Mouse (Mus musculus) limb, embryonic 14.5 days (tissue): ENCODE data around the gene Slk. TPM values are rescaled to one million over a fixed set of nuclear protein-coding genes. Genes with fewer than 3 reads are reported as not detected.

ENCODE experiments used
- ATAC-seq: fragments of 200-750 bp; cut with Nextera tagmentation; 2 replicates; pipeline ENCODE4 v1.8.0; 2017; ENCODE audit warnings: low read depth, moderate number of reproducible peaks, moderate TSS enrichment; ENCODE audit not compliant: low FRiP score
- DNase-seq: peaks from one replicate; pipeline ENCODE4 v3.0.0-alpha.2; 2015; ENCODE audit warnings: low spot score
- H3K27ac ChIP-seq: fragments of 300-500 bp; sonication (generic); replicated peaks from 2 replicates; pipeline ENCODE4 v1.5.1; 2014; ENCODE audit warnings: low read depth, mild to moderate bottlenecking, low read length, moderate library complexity, mixed read lengths
- H3K27me3 ChIP-seq: fragments of 300-500 bp; sonication (generic); 2 replicates; pipeline ENCODE4 v1.6.1; 2014; ENCODE audit warnings: low read length, mixed read lengths; ENCODE audit not compliant: control insufficient read depth, insufficient read depth
- H3K36me3 ChIP-seq: fragments of 300-500 bp; sonication (generic); 2 replicates; pipeline ENCODE4 v1.6.1; 2014; ENCODE audit warnings: mild to moderate bottlenecking, low read length, moderate library complexity, mixed read lengths; ENCODE audit not compliant: control insufficient read depth, insufficient read depth
- H3K4me1 ChIP-seq: fragments of 300-500 bp; sonication (generic); 2 replicates; pipeline ENCODE4 v1.6.1; 2014; ENCODE audit warnings: antibody characterized with exemption, low read length, mixed read lengths; ENCODE audit not compliant: control insufficient read depth, insufficient read depth
- H3K4me2 ChIP-seq: fragments of 300-500 bp; sonication (generic); replicated peaks from 2 replicates; pipeline ENCODE4 v1.6.1; 2014; ENCODE audit warnings: low read depth, mild to moderate bottlenecking, low read length, moderate library complexity; ENCODE audit not compliant: severe bottlenecking
- H3K4me3 ChIP-seq: fragments of 300-500 bp; sonication (generic); replicated peaks from 2 replicates; pipeline ENCODE4 v1.5.1; 2014; ENCODE audit warnings: low read length
- H3K9ac ChIP-seq: fragments of 300-500 bp; sonication (generic); 2 replicates; pipeline ENCODE4 v1.6.1; 2014; ENCODE audit warnings: mild to moderate bottlenecking, low read depth, low read length, moderate library complexity; ENCODE audit not compliant: severe bottlenecking
- H3K9me3 ChIP-seq: fragments of 300-500 bp; sonication (generic); 2 replicates; pipeline ENCODE4 v1.6.1; 2016; ENCODE audit warnings: low read length; ENCODE audit not compliant: control insufficient read depth
- POLR2A ChIP-seq: fragments of 200-500 bp; IDR thresholded peaks from 2 replicates; pipeline ENCODE4 v1.8.0; 2012; ENCODE audit warnings: inconsistent platforms, mild to moderate bottlenecking, moderate library complexity, borderline replicate concordance; ENCODE audit not compliant: insufficient read depth, insufficient read length; ENCODE audit errors: extremely low read depth
- WGBS: fragments of 180-500 bp; shearing (Covaris S2); extraction: QIAGEN DNeasy Blood & Tissue Kit; methylation state at CpG from one replicate; pipeline ENCODE4 v1.1.7; 2014; 5-methylcytosine and 5-hydroxymethylcytosine counted together
- polyA plus RNA-seq, 2 experiments: library from polyadenylated mRNA; depleted of rRNA in 1 of 2; stranded (reverse) in 1 of 2; unstranded in 1 of 2; fragments of >200 nt; fragmentation: Nextera tagmentation in 1 of 2; extraction: Ambion mirVana in 1 of 2; gene quantifications; 2 replicates each; pipeline versions ENCODE4 v1.2.1 to v1.2.3; 2012 to 2014

Slk gene
- polyA plus RNA-seq, 2 experiments = 19.2 to 40.0 TPM

DNA sequence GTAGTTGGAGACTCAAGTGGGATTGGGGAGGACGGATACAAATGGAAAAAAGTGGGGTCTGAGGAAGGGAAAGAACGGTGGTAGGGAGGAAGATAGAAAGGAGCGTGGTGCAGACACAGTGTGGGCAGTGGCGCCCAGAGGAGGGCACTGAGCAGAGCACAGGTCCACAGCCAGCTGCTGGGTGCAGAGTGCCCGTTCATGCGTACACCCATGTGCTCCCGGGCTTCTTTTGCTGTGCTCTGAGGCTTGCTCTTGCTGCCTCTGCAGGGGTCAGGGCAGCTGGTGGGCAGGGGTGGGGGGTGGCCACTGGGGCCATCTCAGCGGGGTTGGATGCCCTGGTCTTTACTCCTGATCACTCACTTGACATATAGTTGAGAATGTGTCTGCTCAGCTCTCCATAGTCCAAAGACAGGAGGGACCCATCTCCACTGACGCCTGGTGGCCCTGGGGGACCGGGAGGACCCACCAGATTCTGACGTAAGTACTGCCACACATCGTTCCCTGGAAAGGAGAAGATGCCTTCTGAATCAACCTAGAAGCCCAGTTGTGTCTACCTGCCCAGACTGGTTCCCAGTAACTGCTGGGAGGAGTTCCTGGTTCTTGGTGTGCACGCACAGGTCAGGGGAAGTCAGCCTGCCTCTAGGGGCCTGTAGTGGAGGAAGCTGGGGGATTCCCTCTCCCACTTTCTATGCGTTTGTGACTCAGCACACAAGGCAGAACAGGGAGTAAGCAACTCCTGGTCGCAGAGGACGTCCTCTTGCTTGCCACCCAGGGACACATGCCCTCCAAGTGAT, 71.1 kb downstream of the Slk start:
- Histone ChIP-seq H3K27me3 (no peaks in the 10 kb centered on the region), H3K4me1 (no peaks in the 10 kb centered on the region), H3K4me2 (no peak overlapping the region), H3K36me3 (peaks cover 3% of the 10 kb centered on the region), H3K4me3 (no peak overlapping the region), H3K27ac (no peak overlapping the region), H3K9me3 (no peaks in the 10 kb centered on the region), H3K9ac (no peak overlapping the region)
- DNase-seq (no peak), ATAC-seq (no peak)
- 90% methylated on average over 16 of the region's 16 CpGs for WGBS
- TF ChIP-seq POLR2A = no peak

DNA sequence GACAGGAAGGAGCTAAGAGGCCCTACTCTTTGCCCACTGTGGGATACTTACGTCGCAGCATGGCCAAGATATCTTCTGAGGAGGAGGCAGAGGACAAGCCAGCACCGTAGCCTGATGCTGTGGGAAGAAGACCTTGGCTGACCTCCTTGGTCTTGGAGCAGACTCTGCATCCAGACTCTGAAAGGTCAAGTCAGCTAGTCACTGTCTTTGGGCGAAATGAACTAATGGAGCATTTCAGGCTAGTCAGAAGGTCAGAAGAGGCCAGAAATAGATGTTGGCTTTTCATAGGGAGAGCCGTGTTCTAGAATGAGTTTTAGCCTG, 71.6 kb downstream of the Slk start:
- Histone ChIP-seq H3K36me3 (peaks cover 3% of the 10 kb centered on the region), H3K27ac (no peak overlapping the region), H3K4me3 (no peak overlapping the region), H3K4me2 (no peak overlapping the region), H3K9me3 (no peaks in the 10 kb centered on the region), H3K9ac (no peak overlapping the region), H3K4me1 (no peaks in the 10 kb centered on the region), H3K27me3 (no peaks in the 10 kb centered on the region)
- 87% methylated on average over 5 of the region's 5 CpGs for WGBS
- TF ChIP-seq POLR2A = no peak
- no peak for ATAC-seq
- DNase-seq = no peak

DNA sequence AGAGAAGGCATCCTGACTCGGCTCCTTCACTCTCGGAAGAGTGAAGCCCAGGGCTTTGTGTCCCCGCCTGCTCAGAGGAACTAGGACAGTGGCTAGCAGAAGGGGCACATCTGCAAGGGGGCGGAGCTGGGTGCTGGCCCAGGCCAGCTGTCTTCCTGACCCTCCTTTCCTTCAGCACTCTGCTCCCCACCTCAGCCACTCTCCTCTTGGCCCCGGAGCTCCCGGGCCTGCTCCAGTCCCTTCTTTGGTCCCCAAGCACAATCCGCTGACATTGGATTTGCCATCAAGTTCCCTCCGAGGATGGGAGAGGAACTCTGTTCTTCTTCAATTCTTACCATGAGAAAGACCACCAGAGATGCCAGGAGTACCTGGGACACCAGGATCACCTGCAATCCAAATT, 72.8 kb downstream of the Slk start:
- H3K9ac ChIP-seq = no peak overlapping the region
- no peak overlapping the region for H3K27ac ChIP-seq
- H3K9me3 ChIP-seq = no peaks in the 10 kb centered on the region
- peaks cover 3% of the 10 kb centered on the region; the same call in 1 of the 2 replicates for H3K36me3 ChIP-seq
- 59% methylated on average over 7 of the region's 8 CpGs for WGBS
- ATAC-seq (no peak), DNase-seq (no peak)
- no peak for TF ChIP-seq POLR2A
- no peak overlapping the region for H3K4me2 ChIP-seq
- H3K4me1 ChIP-seq = no peaks in the 10 kb centered on the region
- H3K4me3 ChIP-seq = no peak overlapping the region
- no peaks in the 10 kb centered on the region for H3K27me3 ChIP-seq

DNA sequence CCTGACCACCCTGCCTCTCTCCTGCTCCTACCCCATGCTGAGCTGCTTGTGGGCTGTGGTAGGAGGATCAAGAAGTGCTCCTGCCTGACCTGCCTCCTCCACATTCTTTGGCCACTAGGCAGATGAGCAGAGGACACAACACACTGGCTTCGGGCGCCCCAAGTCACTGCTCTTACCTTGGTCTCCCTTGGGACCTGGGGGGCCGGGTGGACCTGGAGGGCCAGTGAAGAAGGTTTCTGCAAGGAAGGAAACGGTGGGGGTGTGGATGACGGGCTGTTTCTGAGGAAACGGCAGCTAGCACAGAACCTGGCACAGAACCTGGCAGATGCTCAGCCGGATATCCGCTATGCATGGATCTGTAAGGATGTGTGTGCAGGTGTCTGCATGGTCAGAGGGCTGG, 73.7 kb downstream of the Slk start:
- 87% methylated on average over 8 of the region's 8 CpGs for WGBS
- Histone ChIP-seq H3K4me2 (no peak overlapping the region), H3K9ac (no peak overlapping the region), H3K36me3 (no peaks in the 10 kb centered on the region; the same call in 1 of the 2 replicates), H3K4me3 (no peak overlapping the region), H3K9me3 (no peaks in the 10 kb centered on the region), H3K27ac (no peak overlapping the region), H3K4me1 (no peaks in the 10 kb centered on the region), H3K27me3 (no peaks in the 10 kb centered on the region)
- TF ChIP-seq POLR2A = no peak
- ATAC-seq (no peak), DNase-seq (no peak)

DNA sequence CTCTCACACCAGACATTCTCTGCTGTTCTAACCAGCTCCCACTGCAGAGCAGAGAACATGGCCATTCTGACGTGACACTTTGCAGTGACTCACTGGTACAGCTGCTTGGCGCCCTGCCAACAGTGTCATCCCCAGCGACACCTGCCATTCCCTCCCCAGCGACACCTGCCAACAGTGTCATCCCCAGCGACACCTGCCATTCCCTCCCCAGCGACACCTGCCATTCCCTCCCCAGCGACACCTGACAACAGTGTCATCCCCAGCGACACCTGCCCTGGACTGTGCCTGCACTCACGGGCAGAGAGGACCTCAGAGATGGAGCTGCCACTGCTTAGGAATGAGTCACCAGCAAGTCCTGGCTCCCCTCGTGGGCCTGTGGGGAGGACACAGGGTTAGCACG, 75.4 kb downstream of the Slk start:
- no peak for TF ChIP-seq POLR2A
- no peak overlapping the region for H3K4me3 ChIP-seq
- ATAC-seq (no peak), DNase-seq (no peak)
- 70% methylated on average over 11 of the region's 11 CpGs for WGBS
- no peaks in the 10 kb centered on the region for H3K27me3 ChIP-seq
- H3K9me3 ChIP-seq = no peaks in the 10 kb centered on the region
- no peaks in the 10 kb centered on the region for H3K36me3 ChIP-seq
- H3K9ac ChIP-seq = no peak overlapping the region
- H3K4me2 ChIP-seq = no peak overlapping the region
- 0 out of 2 replicates have a peak, but pooled peaks cover 9% of the 10 kb centered on the region for H3K4me1 ChIP-seq
- H3K27ac ChIP-seq = no peak overlapping the region
